Mouse (Mus musculus) spleen, postnatal 14 days (tissue): ENCODE measurements around the gene Hoxa6.
A peak's percentile ranks its signal among the peaks of the same experiment; 100 is the strongest.

Experiments used
- DNase-seq, 2 experiments: peaks; one replicate each; pipeline ENCODE4 v3.0.0; 2021 to 2022; ENCODE audit warnings: low spot score in 2 of 2

Gene Hoxa6

GRCm38 (mm10) chr6:52241001-52241621 lies 32.6 kb upstream of the Hoxa6 start:
- DNase-seq = peak in 1 of 2 experiments; percentile 2

GRCm38 (mm10) chr6:52240389-52241000 lies 32.0 kb upstream of the Hoxa6 start, which contains the start of gene Hoxa10:
Gene Hoxa10 (minus strand): TSS chr6:52240854.
- DNase-seq = peak in 1 of 2 experiments; percentile 70

GRCm38 (mm10) chr6:52239625-52240388 lies 31.3 kb upstream of the Hoxa6 start:
- no peak for DNase-seq

- no peak for DNase-seq
Observed at GRCm38 (mm10) chr6:52238976-52239375, 30.5 kb upstream of the Hoxa6 start.

GRCm38 (mm10) chr6:52238155-52238545 lies 29.6 kb upstream of the Hoxa6 start:
- no peak for DNase-seq

- no peak for DNase-seq
Observed at GRCm38 (mm10) chr6:52237346-52238154, 29.0 kb upstream of the Hoxa6 start.

- no peak for DNase-seq
Observed at GRCm38 (mm10) chr6:52236806-52237205, 28.3 kb upstream of the Hoxa6 start.

GRCm38 (mm10) chr6:52235866-52236265 lies 27.3 kb upstream of the Hoxa6 start:
- no peak for DNase-seq

GRCm38 (mm10) chr6:52235267-52235666 lies 26.7 kb upstream of the Hoxa6 start:
- peak in 1 of 2 experiments; percentile 4 for DNase-seq

- peak in 1 of 2 experiments; percentile 6 for DNase-seq
Observed at GRCm38 (mm10) chr6:52234428-52235140, 26.1 kb upstream of the Hoxa6 start.

GRCm38 (mm10) chr6:52233546-52234427 lies 25.3 kb upstream of the Hoxa6 start:
- peak in 1 of 2 experiments; percentile 6 for DNase-seq

GRCm38 (mm10) chr6:52232984-52233545 lies 24.5 kb upstream of the Hoxa6 start:
- no peak for DNase-seq

- no peak for DNase-seq
Observed at GRCm38 (mm10) chr6:52232568-52232965, 24.0 kb upstream of the Hoxa6 start.

GRCm38 (mm10) chr6:52231885-52232567 lies 23.5 kb upstream of the Hoxa6 start:
- no peak for DNase-seq

GRCm38 (mm10) chr6:52230516-52231165 lies 22.1 kb upstream of the Hoxa6 start, which contains the start of gene Hoxa9:
Gene Hoxa9 (minus strand): TSS chr6:52231089.
- no peak for DNase-seq

GRCm38 (mm10) chr6:52229558-52230416 lies 21.3 kb upstream of the Hoxa6 start:
- no peak for DNase-seq
